Mouse (Mus musculus): ENCODE data around the gene Eci1.

- TF ChIP-seq CTCF (IDR thresholded peaks at IDR 0.05; ENCODE audit: low read depth, low read length) (no peak), EP300 (IDR thresholded peaks at IDR 0.05; ENCODE audit: insufficient read depth, low read depth, low read length) (no peak)
Measured at GRCm38 (mm10) chr17:24469336-24469909, 43.0 kb downstream of the Eci1 start.
